Mouse (Mus musculus): ENCODE results near the gene Dock1.

- TF ChIP-seq CTCF (IDR thresholded peaks at IDR 0.05; ENCODE audit: extremely low read depth, insufficient read depth, low read length) = no peak
- no peak for TF ChIP-seq POLR2A (IDR thresholded peaks at IDR 0.05; ENCODE audit: extremely low read depth, insufficient read depth, low read length)
Observed at GRCm38 (mm10) chr7:134800079-134800478, 129.6 kb downstream of the Dock1 start.
